Mouse (Mus musculus) inflammation-experienced regulatory T-cells, adult 6 months (primary cell): ENCODE data around the gene 2200002D01Rik. TPM values are rescaled to one million over a fixed set of nuclear protein-coding genes. Genes with fewer than 3 reads are reported as not detected.
"Not testable (repeated sequence)": the region's sequence is repeated elsewhere in the genome, so short reads cannot be mapped to it uniquely, and the experiment has no call there.

ENCODE experiments used
- ATAC-seq: one replicate; pipeline ENCODE4 v1.8.0; 2017
- polyA plus RNA-seq, 3 experiments: library from polyadenylated mRNA; unstranded; fragments of 100-300 nt; shearing (Covaris generic); gene quantifications; one replicate each; pipeline ENCODE4 v1.2.1; 2017

Gene 2200002D01Rik
- polyA plus RNA-seq, 3 experiments from 2014 or later, result 0.91 to 1.9 (median 1.7) TPM

- ATAC-seq, result no peak
These were observed 11.7 kb downstream of the 2200002D01Rik start for GRCm38 (mm10) chr7:29236593-29236992.

- no peak for ATAC-seq
These were observed 13.6 kb downstream of the 2200002D01Rik start for GRCm38 (mm10) chr7:29234661-29235060.

DNA sequence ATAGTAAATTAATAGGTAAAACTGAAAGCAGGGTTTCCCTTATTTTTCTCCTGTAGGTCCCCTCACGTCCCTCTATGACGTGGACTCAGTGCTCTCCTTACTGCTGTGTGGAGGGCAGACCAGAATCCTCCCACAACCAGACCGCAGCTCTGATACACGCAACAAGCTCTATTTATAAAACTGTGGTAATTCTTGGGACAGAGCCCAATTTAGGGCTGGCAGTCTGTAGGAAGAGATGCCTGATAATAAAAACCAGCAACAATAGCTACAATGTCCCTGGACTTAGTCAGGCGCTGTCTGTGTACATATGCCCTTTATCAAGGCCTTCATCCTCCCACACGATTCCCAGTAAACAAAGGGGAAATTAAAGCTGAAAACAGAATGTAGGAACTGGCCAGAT is 14.5 kb downstream of the 2200002D01Rik start:
- ATAC-seq, result no peak

- ATAC-seq, result peak; percentile 46
These were observed 15.8 kb downstream of the 2200002D01Rik start, which contains the start of gene Kcnk6 for GRCm38 (mm10) chr7:29232247-29233013. TSS of gene Kcnk6 (minus strand) at chr7:29232515.

- no peak for ATAC-seq
These were observed 16.7 kb downstream of the 2200002D01Rik start for GRCm38 (mm10) chr7:29231517-29231916.

- ATAC-seq, result no peak
These were observed 17.7 kb downstream of the 2200002D01Rik start for GRCm38 (mm10) chr7:29230560-29230959.

DNA sequence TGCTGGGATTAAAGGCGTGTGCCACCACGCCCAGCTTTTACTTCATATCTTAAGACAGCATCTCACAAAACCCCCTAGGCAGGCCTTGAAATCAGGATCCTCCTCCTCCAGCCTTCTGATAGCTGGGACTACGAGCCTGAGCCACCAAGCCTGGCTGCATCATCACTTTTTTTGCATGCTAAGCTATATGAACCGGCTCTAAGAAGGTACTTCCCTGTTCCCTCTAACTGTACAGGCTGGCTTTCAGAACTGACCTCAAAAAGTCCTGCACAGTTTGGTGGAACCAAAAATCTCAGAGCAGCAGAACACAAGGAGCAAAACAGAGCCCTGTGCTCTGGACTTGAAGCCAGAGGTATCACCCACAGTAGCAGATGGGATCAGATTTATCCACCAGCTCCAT is 20.1 kb downstream of the 2200002D01Rik start:
- ATAC-seq, result peak; percentile 8

DNA sequence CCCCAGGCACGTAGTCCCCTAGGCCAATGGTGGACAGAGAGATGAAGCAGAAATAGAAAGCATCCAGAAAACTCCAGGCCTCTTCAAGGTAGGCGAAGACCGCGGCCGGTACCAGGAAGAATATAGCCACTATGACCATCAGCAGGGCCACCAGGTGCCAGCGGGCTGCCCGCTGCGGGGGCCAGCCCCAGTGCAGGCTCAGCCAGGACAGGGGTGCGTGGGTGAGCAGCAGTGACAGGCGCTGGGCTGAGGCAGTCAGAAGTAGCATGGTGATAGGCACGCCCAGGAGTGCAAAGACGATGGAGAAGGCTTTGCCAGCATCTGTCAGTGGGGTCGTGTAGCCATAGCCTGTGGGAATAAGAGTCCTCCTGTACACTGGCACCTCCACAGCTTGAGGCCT is 22.7 kb downstream of the 2200002D01Rik start:
- no peak for ATAC-seq

GRCm38 (mm10) chr7:29224756-29225394 is 23.4 kb downstream of the 2200002D01Rik start:
- no peak for ATAC-seq

DNA sequence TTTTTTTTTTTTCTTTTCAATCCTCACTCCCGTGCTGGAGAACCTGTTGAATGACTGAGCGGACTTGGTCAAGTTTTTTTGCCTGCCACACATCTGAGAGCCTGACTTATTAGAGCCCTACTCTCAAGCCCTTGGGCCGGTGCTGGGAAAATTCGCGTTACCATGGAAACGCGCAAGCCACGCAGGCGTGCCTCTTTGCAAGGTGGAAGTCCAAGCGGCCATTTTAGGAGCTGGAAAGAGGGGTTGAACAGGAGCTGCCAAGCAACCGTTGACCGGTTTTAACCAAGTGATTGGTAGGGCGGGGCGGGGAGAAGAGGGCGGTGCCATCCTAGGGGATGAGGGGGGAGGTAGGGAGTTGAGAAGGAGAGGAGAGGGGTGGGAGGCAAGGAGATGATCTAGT is 33.4 kb downstream of the 2200002D01Rik start:
- ATAC-seq, result no peak

GRCm38 (mm10) chr7:29214236-29214635 is 34.0 kb downstream of the 2200002D01Rik start:
- ATAC-seq, result no peak

GRCm38 (mm10) chr7:29213675-29214082 is 34.6 kb downstream of the 2200002D01Rik start, which contains the start of gene Catsperg1:
TSS of gene Catsperg1 (minus strand) at chr7:29214035.
- no peak for ATAC-seq

DNA sequence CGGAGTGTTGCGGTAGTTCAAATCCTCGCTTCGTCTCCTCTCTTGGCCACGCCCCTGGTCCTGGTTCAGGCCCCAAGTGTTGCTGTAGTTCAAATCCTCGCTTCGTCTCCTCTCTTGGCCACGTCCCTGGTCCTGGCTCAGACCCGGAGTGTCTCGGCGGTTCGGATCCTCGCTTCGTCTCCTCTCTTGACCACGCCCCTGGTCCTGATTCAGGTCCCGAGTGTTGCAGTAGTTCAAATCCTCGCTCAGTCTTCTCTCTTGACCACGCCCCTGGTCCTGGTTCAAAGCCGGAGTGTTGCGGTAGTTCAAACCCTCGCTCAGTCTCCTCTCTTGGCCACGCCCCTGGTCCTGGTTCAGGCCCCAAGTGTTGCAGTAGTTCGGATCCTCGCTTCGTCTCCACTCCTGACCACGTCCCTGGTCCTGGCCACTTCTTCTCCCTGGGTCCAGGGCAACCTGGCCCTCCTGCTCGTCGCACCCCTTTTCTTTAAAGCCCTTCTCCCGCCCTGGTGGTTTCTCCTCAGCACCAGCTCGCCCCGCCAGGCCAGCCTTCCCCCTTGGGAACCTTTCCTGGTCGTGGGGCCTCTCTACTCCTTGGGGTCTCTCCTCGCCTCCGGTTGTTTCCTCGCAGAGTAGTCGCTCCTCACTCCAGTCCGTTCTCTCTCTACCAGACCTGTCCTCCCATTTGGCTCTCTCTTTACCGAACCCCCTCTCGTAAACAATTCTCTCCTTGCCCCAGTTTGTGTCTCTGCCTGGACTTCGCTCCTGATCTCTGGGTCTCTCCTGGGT is 35.3 kb downstream of the 2200002D01Rik start:
- not testable (repeated sequence) for ATAC-seq

- no peak for ATAC-seq
These were observed 36.0 kb downstream of the 2200002D01Rik start for GRCm38 (mm10) chr7:29212199-29212765.

GRCm38 (mm10) chr7:29211415-29212198 is 36.7 kb downstream of the 2200002D01Rik start:
- ATAC-seq, result peak; percentile 93

DNA sequence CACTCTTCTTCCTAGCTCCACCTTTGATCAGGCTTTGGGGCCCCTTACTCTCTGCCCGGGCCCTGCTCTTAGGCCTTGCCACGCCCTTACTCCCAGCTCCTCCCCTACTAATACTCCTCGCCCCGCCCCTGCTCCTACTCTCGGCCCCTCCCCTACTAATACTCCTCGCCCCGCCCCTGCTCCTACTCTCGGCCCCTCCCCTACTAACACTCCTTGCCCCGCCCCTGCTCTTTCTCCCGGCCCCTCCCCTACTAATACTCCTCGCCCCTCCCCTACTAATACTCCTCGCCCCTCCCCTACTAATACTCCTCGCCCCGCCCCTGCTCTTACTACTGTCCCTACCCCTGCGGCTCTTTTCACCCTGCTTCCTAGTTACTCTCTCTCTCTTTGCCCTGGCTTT is 37.3 kb downstream of the 2200002D01Rik start:
- ATAC-seq, result not testable (repeated sequence)

DNA sequence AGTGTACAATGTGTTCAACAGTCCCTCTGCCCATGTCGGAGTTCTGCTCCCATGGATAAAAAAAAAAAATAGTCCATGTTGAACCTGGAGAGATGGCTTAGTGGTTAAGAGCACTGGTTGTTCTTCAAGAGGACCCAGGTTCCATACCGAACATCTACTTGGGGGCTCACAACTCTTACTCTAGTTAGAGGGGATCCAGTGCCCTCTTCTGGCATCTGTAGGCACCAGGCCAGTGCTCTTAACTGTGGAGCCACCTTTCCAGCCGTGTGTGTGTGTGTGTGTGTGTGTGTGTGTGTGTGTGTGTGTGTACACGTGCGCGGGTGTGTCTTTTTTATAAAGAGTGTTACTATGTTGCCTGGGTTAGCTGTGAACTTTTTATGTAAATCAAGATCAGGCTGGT is 45.7 kb downstream of the 2200002D01Rik start:
- no peak for ATAC-seq
